Mouse (Mus musculus): ENCODE measurements at regions not wholly inside any gene's neighbourhood (a gene's known extent, or its start where the extent isn't known, plus 50 kb on each side); places are given as distances from the start of the nearest gene placed in this dataset.

- DNase-seq, result no peak
Measured at GRCm38 (mm10) chr1:73299978-73300688, 284.4 kb upstream of the Tnp1 start.

- DNase-seq, result no peak
Measured at GRCm38 (mm10) chr1:73285342-73285741, 269.6 kb upstream of the Tnp1 start.

GRCm38 (mm10) chr1:73274480-73274879, 258.8 kb upstream of the Tnp1 start:
- no peak for DNase-seq

- DNase-seq, result no peak
Measured at GRCm38 (mm10) chr1:73270787-73271391, 255.2 kb upstream of the Tnp1 start.

GRCm38 (mm10) chr1:73269051-73269755, 253.5 kb upstream of the Tnp1 start:
- DNase-seq, result no peak

- DNase-seq, result no peak
Measured at GRCm38 (mm10) chr1:73265009-73265408, 249.3 kb upstream of the Tnp1 start.

GRCm38 (mm10) chr1:73264245-73264644, 248.5 kb upstream of the Tnp1 start:
- DNase-seq, result no peak

- no peak for DNase-seq
Measured at GRCm38 (mm10) chr1:73259525-73260098, 243.9 kb upstream of the Tnp1 start.

- no peak for DNase-seq
Measured at GRCm38 (mm10) chr1:73257263-73257662, 241.6 kb upstream of the Tnp1 start.

GRCm38 (mm10) chr1:73251911-73252356, 236.2 kb upstream of the Tnp1 start:
- no peak for DNase-seq

- no peak for DNase-seq
Measured at GRCm38 (mm10) chr1:73244016-73244415, 228.3 kb upstream of the Tnp1 start.

- DNase-seq, result no peak
Measured at GRCm38 (mm10) chr1:73242290-73242689, 226.6 kb upstream of the Tnp1 start.

- no peak for DNase-seq
Measured at GRCm38 (mm10) chr1:73236867-73237266, 221.2 kb upstream of the Tnp1 start.

GRCm38 (mm10) chr1:73233636-73234035, 217.9 kb upstream of the Tnp1 start:
- DNase-seq, result no peak

GRCm38 (mm10) chr1:73233041-73233440, 217.3 kb upstream of the Tnp1 start:
- no peak for DNase-seq

GRCm38 (mm10) chr1:73230611-73231010, 214.9 kb upstream of the Tnp1 start:
- no peak for DNase-seq

- no peak for DNase-seq
Measured at GRCm38 (mm10) chr1:73227246-73227645, 211.5 kb upstream of the Tnp1 start.

- DNase-seq, result no peak
Measured at GRCm38 (mm10) chr1:73221863-73222262, 206.2 kb upstream of the Tnp1 start.

GRCm38 (mm10) chr1:73214305-73214946, 198.7 kb upstream of the Tnp1 start:
- no peak for DNase-seq

- DNase-seq, result no peak
Measured at GRCm38 (mm10) chr1:73207421-73207820, 191.7 kb upstream of the Tnp1 start.

- no peak for DNase-seq
Measured at GRCm38 (mm10) chr1:73205788-73206187, 190.1 kb upstream of the Tnp1 start.

GRCm38 (mm10) chr1:73200112-73200511, 184.4 kb upstream of the Tnp1 start:
- no peak for DNase-seq

- no peak for DNase-seq
Measured at GRCm38 (mm10) chr1:73190832-73191231, 175.1 kb upstream of the Tnp1 start.
